Mouse (Mus musculus): Measurements from ENCODE around the gene Ppp1ca. TPM values are rescaled to one million over a fixed set of nuclear protein-coding genes. Genes with fewer than 3 reads are reported as not detected.

Gene Ppp1ca
- polyA plus RNA-seq, 1 experiment: 331 TPM

- Histone ChIP-seq H3K4me3 (ENCODE audit: insufficient read depth, low read length) (no peak overlapping the region), H3K27ac (ENCODE audit: insufficient read depth, low read depth, low read length) (no peak overlapping the region), H3K4me1 (ENCODE audit: control insufficient read depth, insufficient read depth, low read length) (peaks cover 22% of the 10 kb centered on the region)
- TF ChIP-seq POLR2A (IDR thresholded peaks at IDR 0.05; ENCODE audit: borderline replicate concordance, low read depth, low read length) (no peak), CTCF (IDR thresholded peaks at IDR 0.05; ENCODE audit: low read depth, low read length) (no peak)
These were observed 3.1 kb downstream of the Ppp1ca start for GRCm38 (mm10) chr19:4194776-4195650.

DNA sequence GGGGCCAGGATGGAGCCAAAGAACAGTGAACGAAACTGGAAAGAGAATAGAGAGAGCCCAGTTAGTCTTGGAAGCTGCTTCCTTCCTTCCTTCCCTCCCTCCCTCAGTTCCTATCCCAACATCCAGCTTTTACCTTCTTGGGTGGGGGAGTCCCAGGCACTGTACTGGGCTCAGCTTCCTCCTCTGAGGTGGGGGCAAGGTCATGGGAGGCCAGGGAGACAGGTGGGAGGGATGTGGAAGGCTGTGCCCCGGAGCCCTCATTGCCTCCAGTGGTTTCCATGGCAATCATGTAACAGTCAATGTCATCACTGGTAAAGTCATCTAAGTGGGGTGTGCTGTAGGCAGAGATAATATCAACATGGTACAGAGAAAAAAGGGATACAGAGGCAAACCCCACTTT is 4.2 kb downstream of the Ppp1ca start:
- TF ChIP-seq CTCF (IDR thresholded peaks at IDR 0.05; ENCODE audit: low read depth, low read length) (no peak), POLR2A (IDR thresholded peaks at IDR 0.05; ENCODE audit: borderline replicate concordance, low read depth, low read length) (no peak)
- Histone ChIP-seq H3K4me1 (ENCODE audit: control insufficient read depth, insufficient read depth, low read length) (peaks cover 25% of the 10 kb centered on the region), H3K27ac (ENCODE audit: insufficient read depth, low read depth, low read length) (no peak overlapping the region)

GRCm38 (mm10) chr19:4196548-4196947 is 4.7 kb downstream of the Ppp1ca start:
- H3K4me1 ChIP-seq (ENCODE audit: control insufficient read depth, insufficient read depth, low read length): peaks cover 20% of the 10 kb centered on the region

More for the DNA sequence above, 4.2 kb downstream of the Ppp1ca start:
- no peak overlapping the region for H3K4me3 ChIP-seq (ENCODE audit: insufficient read depth, low read length)

DNA sequence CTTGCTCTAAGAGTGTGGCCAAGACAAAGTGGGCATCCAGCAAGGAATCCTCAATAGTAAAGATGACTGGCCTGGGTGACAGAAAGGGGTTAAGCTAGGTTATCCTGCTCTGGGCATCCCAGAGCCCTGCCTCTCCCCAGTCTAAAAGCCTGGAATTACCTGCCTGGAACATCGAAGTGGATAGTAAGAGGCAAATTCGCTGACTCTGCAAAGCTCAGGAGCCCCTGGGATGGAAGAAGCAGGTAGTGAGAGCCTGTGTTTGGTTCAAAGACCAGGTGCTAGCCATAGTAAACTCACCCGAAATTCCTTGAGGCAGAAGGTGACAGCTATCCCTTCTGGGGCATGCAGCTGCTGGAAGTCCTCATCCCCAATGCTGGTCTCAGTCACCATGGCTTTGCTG is 5.3 kb downstream of the Ppp1ca start:
- TF ChIP-seq CTCF (IDR thresholded peaks at IDR 0.05; ENCODE audit: low read depth, low read length): no peak
- TF ChIP-seq POLR2A (IDR thresholded peaks at IDR 0.05; ENCODE audit: borderline replicate concordance, low read depth, low read length): no peak
- Histone ChIP-seq H3K4me3 (ENCODE audit: insufficient read depth, low read length) (no peak overlapping the region), H3K4me1 (ENCODE audit: control insufficient read depth, insufficient read depth, low read length) (peaks cover 24% of the 10 kb centered on the region), H3K27ac (ENCODE audit: insufficient read depth, low read depth, low read length) (no peak overlapping the region)

More at GRCm38 (mm10) chr19:4196548-4196947, 4.7 kb downstream of the Ppp1ca start:
- TF ChIP-seq POLR2A (IDR thresholded peaks at IDR 0.05; ENCODE audit: borderline replicate concordance, low read depth, low read length) (no peak), CTCF (IDR thresholded peaks at IDR 0.05; ENCODE audit: low read depth, low read length) (no peak)
- Histone ChIP-seq H3K27ac (ENCODE audit: insufficient read depth, low read depth, low read length) (no peak overlapping the region), H3K4me3 (ENCODE audit: insufficient read depth, low read length) (no peak overlapping the region)

DNA sequence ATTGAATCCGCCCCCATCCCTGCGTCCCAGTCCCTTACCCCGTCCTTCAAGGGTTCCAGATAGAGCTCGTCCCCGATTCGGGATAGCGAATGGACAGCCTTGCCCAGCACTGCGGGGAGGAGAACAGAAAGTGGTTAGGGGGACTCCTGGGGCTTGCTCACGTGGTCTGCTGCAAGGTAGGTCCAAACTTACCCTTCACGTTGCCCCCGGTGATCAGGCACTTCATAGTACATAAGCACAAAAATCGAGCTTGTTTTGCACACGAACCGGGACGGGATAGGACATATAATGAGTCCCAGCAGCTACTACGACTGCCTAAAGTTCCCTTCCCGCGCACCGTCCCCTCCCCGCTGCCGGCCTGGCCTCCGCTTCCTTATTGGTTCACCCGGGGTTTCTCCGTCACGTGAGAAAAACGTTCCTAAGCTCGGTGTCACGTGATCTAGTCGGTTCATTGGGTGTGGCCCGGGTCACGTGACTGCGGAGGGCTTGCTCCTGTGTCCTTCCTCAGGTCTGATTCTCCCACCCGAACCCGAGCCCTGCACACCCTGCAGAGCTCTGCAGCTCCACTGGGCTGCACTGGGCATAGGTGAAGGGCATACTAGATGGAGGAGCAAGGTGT is 9.5 kb downstream of the Ppp1ca start, which contains the start of gene Rad9a:
Gene Rad9a, minus strand, starts transcription at position 372 of the 619 bp plus-strand sequence.
- Histone ChIP-seq H3K27ac (ENCODE audit: insufficient read depth, low read depth, low read length) (peak within 1 kb of the TSS; percentile 52), H3K4me1 (ENCODE audit: control insufficient read depth, insufficient read depth, low read length) (peaks cover 31% of the 10 kb centered on the region), H3K4me3 (ENCODE audit: insufficient read depth, low read length) (peak within 1 kb of the TSS; percentile 70)
- TF ChIP-seq POLR2A (IDR thresholded peaks at IDR 0.05; ENCODE audit: borderline replicate concordance, low read depth, low read length) (no peak), CTCF (IDR thresholded peaks at IDR 0.05; ENCODE audit: low read depth, low read length) (no peak)

GRCm38 (mm10) chr19:4202149-4202548 is 10.3 kb downstream of the Ppp1ca start:
- Histone ChIP-seq H3K4me3 (ENCODE audit: insufficient read depth, low read length) (peak overlapping the region; percentile 70), H3K4me1 (ENCODE audit: control insufficient read depth, insufficient read depth, low read length) (peaks cover 31% of the 10 kb centered on the region), H3K27ac (ENCODE audit: insufficient read depth, low read depth, low read length) (peak overlapping the region; percentile 52)
- TF ChIP-seq CTCF (IDR thresholded peaks at IDR 0.05; ENCODE audit: low read depth, low read length) (no peak; the same call in 1 of the 2 replicates), POLR2A (IDR thresholded peaks at IDR 0.05; ENCODE audit: borderline replicate concordance, low read depth, low read length) (no peak)

- Histone ChIP-seq H3K27ac (ENCODE audit: insufficient read depth, low read depth, low read length) (peak overlapping the region; percentile 88), H3K4me3 (ENCODE audit: insufficient read depth, low read length) (peak overlapping the region; percentile 14; the same call in 1 of the 2 replicates), H3K4me1 (ENCODE audit: control insufficient read depth, insufficient read depth, low read length) (peaks cover 31% of the 10 kb centered on the region)
- TF ChIP-seq POLR2A (IDR thresholded peaks at IDR 0.05; ENCODE audit: borderline replicate concordance, low read depth, low read length) (no peak), CTCF (IDR thresholded peaks at IDR 0.05; ENCODE audit: low read depth, low read length) (no peak)
These were observed 11.3 kb downstream of the Ppp1ca start for GRCm38 (mm10) chr19:4203148-4203547.

DNA sequence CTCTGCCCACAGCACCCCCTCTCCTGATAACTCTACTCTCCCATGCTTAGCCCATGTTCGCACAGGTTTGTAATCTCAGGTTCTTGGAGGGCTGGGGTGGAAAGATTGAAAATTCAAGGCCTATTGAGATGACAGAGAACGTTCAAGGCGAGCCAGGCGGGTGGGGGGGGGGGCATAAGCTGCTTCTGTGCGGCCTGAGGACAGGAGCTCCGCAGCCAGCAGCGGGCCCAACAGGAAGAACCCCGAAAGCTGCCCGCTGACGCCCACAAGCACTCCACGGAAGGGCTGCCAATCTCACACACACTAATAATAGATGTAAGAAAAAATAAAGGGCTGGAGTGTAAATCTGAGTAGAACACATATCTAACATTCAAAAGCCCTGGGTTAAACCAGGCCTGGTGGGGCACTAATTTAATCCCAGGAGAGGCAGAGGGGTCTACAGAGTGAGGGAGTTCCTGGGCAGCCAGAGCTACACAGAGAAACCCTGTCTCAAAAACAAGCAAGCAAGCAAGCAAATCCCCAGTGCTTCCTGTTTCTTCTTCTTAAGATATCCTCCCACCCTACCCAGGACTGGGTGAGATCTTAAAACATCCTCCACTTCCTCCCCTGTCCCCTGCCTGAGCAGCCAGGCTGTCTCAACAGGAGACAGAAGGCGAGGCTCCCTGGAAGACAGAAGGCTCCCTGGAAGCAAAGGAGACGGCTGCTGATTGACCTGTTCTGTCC is 11.9 kb downstream of the Ppp1ca start:
- H3K4me1 ChIP-seq (ENCODE audit: control insufficient read depth, insufficient read depth, low read length): peaks cover 31% of the 10 kb centered on the region
- H3K4me3 ChIP-seq (ENCODE audit: insufficient read depth, low read length): peak overlapping the region; percentile 14; the same call in 1 of the 2 replicates
- H3K27ac ChIP-seq (ENCODE audit: insufficient read depth, low read depth, low read length): peak overlapping the region; percentile 88
- TF ChIP-seq POLR2A (IDR thresholded peaks at IDR 0.05; ENCODE audit: borderline replicate concordance, low read depth, low read length): no peak
- no peak for TF ChIP-seq CTCF (IDR thresholded peaks at IDR 0.05; ENCODE audit: low read depth, low read length)

DNA sequence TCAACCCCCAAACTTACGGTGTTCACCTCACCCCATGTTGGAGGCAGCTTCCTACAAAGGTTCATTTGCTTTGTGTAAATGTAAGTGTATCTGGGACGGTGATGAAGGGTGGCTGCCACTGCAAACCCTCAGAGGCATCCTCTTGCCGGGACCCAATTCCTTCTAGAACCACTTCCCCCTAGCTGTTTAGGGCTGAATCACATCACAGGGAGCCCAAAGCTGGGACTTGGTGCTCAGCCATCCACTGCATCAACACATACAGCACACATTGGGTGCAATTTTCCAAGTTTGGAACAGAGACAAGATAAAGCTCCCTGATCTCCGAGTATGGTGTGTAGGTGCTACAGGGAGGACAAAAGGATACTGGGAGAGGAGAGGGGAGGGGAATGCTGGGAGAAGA is 13.0 kb downstream of the Ppp1ca start:
- no peak for TF ChIP-seq POLR2A (IDR thresholded peaks at IDR 0.05; ENCODE audit: borderline replicate concordance, low read depth, low read length)
- no peak for TF ChIP-seq CTCF (IDR thresholded peaks at IDR 0.05; ENCODE audit: low read depth, low read length)
- no peak overlapping the region for H3K27ac ChIP-seq (ENCODE audit: insufficient read depth, low read depth, low read length)

More for the DNA sequence above, 13.0 kb downstream of the Ppp1ca start:
- Histone ChIP-seq H3K4me1 (ENCODE audit: control insufficient read depth, insufficient read depth, low read length) (peaks cover 31% of the 10 kb centered on the region), H3K4me3 (ENCODE audit: insufficient read depth, low read length) (no peak overlapping the region)
